Mouse (Mus musculus) hindbrain, embryonic 14.5 days (tissue): Measurements from ENCODE around the gene Klf12. TPM values are rescaled to one million over a fixed set of nuclear protein-coding genes. Genes with fewer than 3 reads are reported as not detected.
"Not testable (repeated sequence)": the region's sequence is repeated elsewhere in the genome, so short reads cannot be mapped to it uniquely, and the experiment has no call there.

ENCODE experiments used
- ATAC-seq: fragments of 200-750 bp; cut with Nextera tagmentation; 2 replicates; pipeline ENCODE4 v1.8.0; 2017; ENCODE audit warnings: moderate number of reproducible peaks, mild to moderate bottlenecking, moderate TSS enrichment, moderate library complexity; ENCODE audit not compliant: low FRiP score
- DNase-seq: peaks from one replicate; pipeline ENCODE4 v3.0.0-alpha.2; 2015; ENCODE audit warnings: low spot score
- H3K27ac ChIP-seq: fragments of 300-500 bp; sonication (generic); 2 replicates; pipeline ENCODE4 v1.5.1; 2014; ENCODE audit warnings: mild to moderate bottlenecking, moderate library complexity
- H3K27me3 ChIP-seq: fragments of 300-500 bp; sonication (generic); 2 replicates; pipeline ENCODE4 v1.6.1; 2014; ENCODE audit warnings: mild to moderate bottlenecking, low read length, mixed read lengths; ENCODE audit not compliant: control insufficient read depth, insufficient read depth
- H3K36me3 ChIP-seq: fragments of 300-500 bp; sonication (generic); replicated peaks from 2 replicates; pipeline ENCODE4 v1.6.1; 2014; ENCODE audit not compliant: control insufficient read depth, insufficient read depth
- H3K4me1 ChIP-seq: fragments of 300-500 bp; sonication (generic); replicated peaks from 2 replicates; pipeline ENCODE4 v1.6.1; 2014; ENCODE audit warnings: antibody characterized with exemption, low read length, mixed read lengths; ENCODE audit not compliant: control insufficient read depth, insufficient read depth
- H3K4me2 ChIP-seq: fragments of 300-500 bp; sonication (generic); replicated peaks from 2 replicates; pipeline ENCODE4 v1.6.1; 2014; ENCODE audit warnings: mild to moderate bottlenecking, moderate library complexity
- H3K4me3 ChIP-seq: fragments of 300-500 bp; sonication (generic); replicated peaks from 2 replicates; pipeline ENCODE4 v1.5.1; 2014; ENCODE audit warnings: mild to moderate bottlenecking, low read length
- H3K9ac ChIP-seq: fragments of 300-500 bp; sonication (generic); 2 replicates; pipeline ENCODE4 v1.6.1; 2014
- H3K9me3 ChIP-seq: fragments of 300-500 bp; sonication (generic); 2 replicates; pipeline ENCODE4 v1.6.1; 2016; ENCODE audit warnings: low read length; ENCODE audit not compliant: control insufficient read depth
- WGBS: fragments of 180-500 bp; shearing (Covaris S2); extraction: QIAGEN DNeasy Blood & Tissue Kit; methylation state at CpG from one replicate; pipeline ENCODE4 v1.1.7; 2014; 5-methylcytosine and 5-hydroxymethylcytosine counted together
- polyA plus RNA-seq: library from polyadenylated mRNA; unstranded; fragments of >200 nt; fragmentation: Nextera tagmentation; extraction: Ambion mirVana; gene quantifications from 2 replicates; pipeline ENCODE4 v1.2.1, GENCODE M21; 2014

The Klf12 gene
- polyA plus RNA-seq, 1 experiment from 2014 or later, result 46.0 TPM

GRCm38 (mm10) chr14:99854467-99854807, 430.0 kb downstream of the Klf12 start:
- H3K27ac ChIP-seq, DNase-seq, H3K4me1 ChIP-seq, H3K9me3 ChIP-seq, H3K4me3 ChIP-seq, ATAC-seq, H3K27me3 ChIP-seq, H3K9ac ChIP-seq, H3K36me3 ChIP-seq, H3K4me2 ChIP-seq: not testable (repeated sequence)

GRCm38 (mm10) chr14:99853769-99854466, 430.6 kb downstream of the Klf12 start:
- H3K9me3 ChIP-seq, H3K4me1 ChIP-seq, H3K36me3 ChIP-seq, DNase-seq, H3K9ac ChIP-seq, H3K27ac ChIP-seq, H3K27me3 ChIP-seq, H3K4me2 ChIP-seq, ATAC-seq, H3K4me3 ChIP-seq: not testable (repeated sequence)
- WGBS, result 94% methylated on average over 4 of the region's 4 CpGs

GRCm38 (mm10) chr14:99850350-99850749, 434.1 kb downstream of the Klf12 start:
- no peak overlapping the region for H3K27ac ChIP-seq
- no peak overlapping the region for H3K4me3 ChIP-seq
- DNase-seq, result no peak
- 91% methylated on average over 10 of the region's 10 CpGs for WGBS
- no peak overlapping the region for H3K4me2 ChIP-seq
- ATAC-seq, result no peak
- no peaks in the 10 kb centered on the region for H3K27me3 ChIP-seq
- no peaks in the 10 kb centered on the region for H3K4me1 ChIP-seq
- no peaks in the 10 kb centered on the region for H3K36me3 ChIP-seq
- H3K9ac ChIP-seq, result no peak overlapping the region
- no peaks in the 10 kb centered on the region for H3K9me3 ChIP-seq

- Histone ChIP-seq H3K27me3 (no peaks in the 10 kb centered on the region), H3K9ac (no peak overlapping the region), H3K4me2 (no peak overlapping the region), H3K4me3 (no peak overlapping the region), H3K36me3 (no peaks in the 10 kb centered on the region), H3K4me1 (no peaks in the 10 kb centered on the region), H3K9me3 (no peaks in the 10 kb centered on the region), H3K27ac (no peak overlapping the region)
- no peak for ATAC-seq
- DNase-seq, result no peak
- 95% methylated on average over 2 of the region's 2 CpGs for WGBS
Measured at GRCm38 (mm10) chr14:99847502-99847901, 437.0 kb downstream of the Klf12 start.

- Histone ChIP-seq H3K4me2 (no peak overlapping the region), H3K27ac (no peak overlapping the region), H3K9me3 (no peaks in the 10 kb centered on the region), H3K9ac (no peak overlapping the region), H3K27me3 (no peaks in the 10 kb centered on the region), H3K4me1 (no peaks in the 10 kb centered on the region), H3K4me3 (no peak overlapping the region), H3K36me3 (no peaks in the 10 kb centered on the region)
- WGBS, result 68% methylated on average over 1 of the region's 1 CpGs
- ATAC-seq (no peak), DNase-seq (no peak)
Measured at GRCm38 (mm10) chr14:99826713-99827112, 457.8 kb downstream of the Klf12 start.
